Mouse (Mus musculus) embryonic fibroblast, embryonic 13.5 days (primary cell): ENCODE measurements around the gene Adamtsl1.

Experiments
- CTCF ChIP-seq: IDR thresholded peaks from 2 replicates; pipeline ENCODE4 v1.5.1; 2011; ENCODE audit warnings: mild to moderate bottlenecking, control low read depth, low read length, moderate library complexity, borderline replicate concordance; ENCODE audit not compliant: insufficient read depth
- POLR2A ChIP-seq: IDR thresholded peaks from 2 replicates; pipeline ENCODE4 v1.6.1; 2011; ENCODE audit warnings: low read depth, mild to moderate bottlenecking, control low read depth, low read length, moderate library complexity

DNA sequence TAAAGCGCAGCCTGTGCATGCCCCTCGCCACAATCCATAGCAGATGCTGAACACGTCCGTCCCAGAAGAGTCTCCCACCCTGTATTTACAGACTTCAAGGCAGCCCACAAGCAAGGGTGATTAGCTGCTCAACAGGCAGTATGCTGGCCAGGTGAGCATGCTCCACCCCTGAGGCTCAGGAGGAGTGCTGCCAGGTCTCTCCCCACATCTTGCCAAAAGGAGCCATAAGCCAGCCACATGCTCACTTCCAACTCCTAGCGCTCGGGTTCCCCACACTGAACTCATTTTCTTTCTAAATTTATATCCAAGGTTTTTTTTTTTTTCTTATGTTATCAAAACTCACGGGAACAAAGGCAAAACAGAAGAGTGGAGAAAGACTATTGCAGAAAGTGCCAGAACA lies 687.8 kb downstream of the Adamtsl1 start:
- TF ChIP-seq CTCF: no peak
- TF ChIP-seq POLR2A: no peak
